Mouse (Mus musculus): ENCODE data around the gene Olfr1320.
"Not testable (repeated sequence)": the region's sequence is repeated elsewhere in the genome, so short reads cannot be mapped to it uniquely, and the experiment has no call there.

Olfr1320 gene

DNA sequence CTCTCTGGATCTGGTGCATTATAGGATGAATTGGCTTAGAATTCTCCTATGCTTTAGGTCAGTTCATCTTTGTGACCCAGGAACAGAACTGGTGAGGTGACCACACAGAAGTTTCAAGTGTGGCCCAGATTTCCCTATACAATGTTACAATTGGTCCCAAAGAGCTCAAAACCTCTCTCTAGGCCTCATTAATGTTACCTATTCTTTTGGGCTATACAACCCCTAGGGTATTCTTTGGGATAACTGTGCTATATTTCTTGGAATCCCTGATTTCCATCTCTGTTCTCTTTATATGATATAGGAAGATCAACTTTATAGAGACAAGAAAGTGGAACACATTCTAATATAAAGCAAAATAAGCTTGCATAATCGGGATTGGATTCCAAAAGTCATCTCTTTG is at the start of gene Olfr1320:
Olfr1320 (plus strand) TSS at position 301 of the 400 bp plus-strand sequence.
- no peak for DNase-seq (ENCODE audit: low read depth)

DNA sequence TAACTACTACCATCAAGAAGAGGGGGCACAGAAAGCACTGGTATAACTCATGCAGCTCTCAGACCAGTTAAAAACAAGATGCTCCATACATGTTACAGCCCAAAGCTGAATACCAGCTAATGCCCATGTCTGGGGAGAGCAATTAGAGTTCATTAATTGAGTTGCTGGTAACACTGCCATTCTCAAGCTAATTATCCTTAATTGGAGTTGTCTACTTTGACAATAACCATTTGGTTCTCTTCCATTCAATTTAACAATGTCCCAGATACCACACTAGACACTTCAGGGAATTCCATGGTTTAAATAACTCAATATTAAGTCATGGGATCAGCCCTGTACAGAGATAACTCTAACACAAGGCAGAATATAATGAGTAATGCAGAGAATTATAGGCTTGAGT is 44.6 kb upstream of the Olfr1320 start:
- no peak for DNase-seq (ENCODE audit: low read depth)

DNA sequence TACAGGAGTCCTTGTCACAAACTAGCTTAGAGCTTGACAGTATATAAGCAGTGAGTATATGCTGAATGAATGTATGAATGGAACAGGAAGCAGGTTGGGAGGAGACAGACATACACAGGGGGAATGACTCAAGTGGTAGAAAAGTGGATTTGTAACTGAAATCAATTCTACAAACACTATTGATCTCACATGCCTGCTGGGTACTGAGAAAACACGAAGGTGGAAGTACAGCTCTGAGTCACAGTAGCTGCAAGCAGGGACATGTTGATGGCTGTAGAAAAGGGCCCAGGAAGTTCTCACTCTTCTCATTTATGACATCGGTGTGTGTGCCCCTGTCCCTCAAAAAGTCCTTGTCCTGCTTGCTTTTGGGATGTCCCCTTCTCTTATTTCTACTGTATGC is 40.9 kb upstream of the Olfr1320 start:
- no peak for DNase-seq (ENCODE audit: low read depth)

DNA sequence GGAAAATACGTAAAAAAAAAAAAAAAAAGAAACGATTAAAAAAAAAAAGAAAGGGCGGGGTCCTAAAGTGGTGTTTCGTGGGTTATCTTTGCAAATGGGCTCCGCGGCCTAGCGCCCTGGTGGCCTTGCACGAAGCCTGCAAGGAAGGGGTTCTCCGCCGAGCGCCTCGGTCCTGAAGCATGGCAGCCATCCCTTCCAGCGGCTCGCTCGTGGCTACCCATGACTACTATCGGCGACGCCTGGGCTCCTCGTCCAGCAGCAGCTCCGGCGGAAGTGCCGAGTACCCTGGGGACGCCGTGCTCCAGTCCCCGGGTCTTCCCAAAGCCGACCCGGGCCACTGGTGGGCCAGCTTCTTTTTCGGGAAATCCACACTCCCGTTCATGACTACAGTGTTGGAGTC is 11.4 kb upstream of the Olfr1320 start:
- not testable (repeated sequence) for DNase-seq (ENCODE audit: low read depth)
